Mouse (Mus musculus) embryonic facial prominence, embryonic 14.5 days (tissue): Measurements from ENCODE around the gene Vax2. TPM values are rescaled to one million over a fixed set of nuclear protein-coding genes. Genes with fewer than 3 reads are reported as not detected.

ENCODE experiments used
- ATAC-seq: fragments of 200-750 bp; cut with Nextera tagmentation; 2 replicates; pipeline ENCODE4 v1.8.0; 2017; ENCODE audit warnings: low read depth, moderate number of reproducible peaks, moderate TSS enrichment
- DNase-seq: peaks from one replicate; pipeline ENCODE4 v3.0.0-alpha.2; 2015; ENCODE audit warnings: low spot score
- H3K27ac ChIP-seq: fragments of 300-500 bp; sonication (generic); replicated peaks from 2 replicates; pipeline ENCODE4 v1.5.1; 2014; ENCODE audit warnings: low read depth, mild to moderate bottlenecking, low read length, moderate library complexity
- H3K27me3 ChIP-seq: fragments of 300-500 bp; sonication (generic); replicated peaks from 2 replicates; pipeline ENCODE4 v1.6.1; 2014; ENCODE audit warnings: low read length; ENCODE audit not compliant: control insufficient read depth, insufficient read depth
- H3K36me3 ChIP-seq: fragments of 300-500 bp; sonication (generic); 2 replicates; pipeline ENCODE4 v1.6.1; 2014; ENCODE audit warnings: low read length, mixed read lengths; ENCODE audit not compliant: control insufficient read depth, insufficient read depth
- H3K4me1 ChIP-seq: fragments of 300-500 bp; sonication (generic); 2 replicates; pipeline ENCODE4 v1.6.1; 2014; ENCODE audit warnings: antibody characterized with exemption, low read length; ENCODE audit not compliant: control insufficient read depth, insufficient read depth
- H3K4me2 ChIP-seq: fragments of 300-500 bp; sonication (generic); 2 replicates; pipeline ENCODE4 v1.6.1; 2014; ENCODE audit warnings: low read depth, mild to moderate bottlenecking, low read length, moderate library complexity, mixed read lengths
- H3K4me3 ChIP-seq: fragments of 300-500 bp; sonication (generic); 2 replicates; pipeline ENCODE4 v1.5.1; 2014; ENCODE audit warnings: low read depth, mild to moderate bottlenecking, low read length
- H3K9ac ChIP-seq: fragments of 300-500 bp; sonication (generic); 2 replicates; pipeline ENCODE4 v1.6.1; 2014; ENCODE audit warnings: low read depth, mild to moderate bottlenecking, low read length, moderate library complexity, mixed read lengths
- H3K9me3 ChIP-seq: fragments of 300-500 bp; sonication (generic); 2 replicates; pipeline ENCODE4 v1.6.1; 2016; ENCODE audit warnings: low read length; ENCODE audit not compliant: control insufficient read depth
- WGBS: fragments of 180-500 bp; shearing (Covaris S2); extraction: QIAGEN DNeasy Blood & Tissue Kit; methylation state at CpG from one replicate; pipeline ENCODE4 v1.1.7; 2014; 5-methylcytosine and 5-hydroxymethylcytosine counted together
- polyA plus RNA-seq: library from polyadenylated mRNA; unstranded; fragments of >200 nt; fragmentation: Nextera tagmentation; extraction: Ambion mirVana; gene quantifications from 2 replicates; pipeline ENCODE4 v1.2.1, GENCODE M21; 2014

Vax2 gene
- polyA plus RNA-seq = 0.43 and 0.45 TPM in 2 replicates

DNA sequence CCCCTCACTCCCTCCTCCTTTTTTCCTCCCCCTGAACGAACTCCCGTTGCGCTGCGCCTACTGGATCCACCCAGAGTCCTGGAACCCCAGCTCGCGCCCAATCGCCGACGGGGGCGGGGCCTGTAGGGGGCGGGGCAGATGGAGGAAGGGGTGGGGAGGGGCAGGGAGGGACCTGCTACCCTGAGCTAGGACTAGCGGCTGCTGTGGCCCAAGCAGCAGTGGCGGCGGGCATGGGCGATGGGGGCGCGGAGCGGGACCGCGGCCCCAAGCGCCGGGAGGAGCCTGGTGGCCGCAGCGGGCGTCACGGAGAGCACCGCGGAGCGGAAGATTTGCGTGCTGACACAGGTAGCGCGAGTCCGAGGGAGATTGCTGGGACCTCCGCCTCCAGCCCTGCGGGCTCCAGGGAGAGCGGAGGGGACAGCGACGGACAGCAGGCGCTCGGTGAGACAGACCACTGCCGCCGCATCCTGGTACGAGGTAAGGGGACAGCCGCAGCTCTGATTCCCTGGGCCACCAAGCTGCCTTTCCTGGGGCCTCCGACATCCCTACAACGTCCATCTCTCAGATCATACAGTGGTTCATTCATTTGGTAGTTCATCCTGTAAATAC, at the start of gene Vax2:
Gene Vax2 (plus strand): TSS at position 198 of the 609 bp plus-strand sequence.
- 0% methylated on average over 23 of the region's 46 CpGs for WGBS
- Histone ChIP-seq H3K27ac (no peak within 1 kb of the TSS), H3K4me1 (peaks cover 14% of the 10 kb centered on the region; the same call in 1 of the 2 replicates), H3K36me3 (no peaks in the 10 kb centered on the region), H3K9ac (peak within 1 kb of the TSS; percentile 10; the same call in 1 of the 2 replicates), H3K27me3 (peaks cover 100% of the 10 kb centered on the region), H3K9me3 (no peaks in the 10 kb centered on the region), H3K4me3 (peak within 1 kb of the TSS; percentile 42), H3K4me2 (peak within 1 kb of the TSS; percentile 63)
- DNase-seq (peak; percentile 87), ATAC-seq (peak; percentile 88)

GRCm38 (mm10) chr6:83665009-83665408, 46.1 kb upstream of the Vax2 start:
- WGBS = 87% methylated on average over 2 of the region's 2 CpGs
- no peak for ATAC-seq
- Histone ChIP-seq H3K36me3 (no peaks in the 10 kb centered on the region), H3K9ac (no peak overlapping the region), H3K9me3 (no peaks in the 10 kb centered on the region), H3K4me1 (no peaks in the 10 kb centered on the region), H3K27me3 (no peaks in the 10 kb centered on the region), H3K4me2 (no peak overlapping the region), H3K27ac (no peak overlapping the region), H3K4me3 (no peak overlapping the region)
- no peak for DNase-seq

DNA sequence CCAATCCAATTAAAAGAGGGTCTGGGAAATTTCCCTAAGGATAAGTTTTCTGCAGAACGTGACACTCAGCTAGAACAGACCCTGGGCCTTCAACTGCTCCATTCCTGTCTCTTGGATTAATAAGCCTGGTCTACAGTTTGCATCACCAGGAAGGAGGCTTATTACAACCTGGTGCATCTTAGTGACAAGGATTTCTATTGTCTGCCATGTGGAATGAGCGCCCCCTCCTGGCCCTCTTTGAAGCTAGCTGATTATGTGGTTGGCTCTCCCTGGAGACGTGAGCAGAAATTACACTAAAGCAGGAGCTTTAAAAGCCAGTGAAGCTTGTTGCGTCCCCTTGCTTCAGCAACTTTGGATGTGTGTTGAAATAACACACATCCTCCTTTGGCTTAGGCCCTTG, 37.7 kb upstream of the Vax2 start:
- no peak overlapping the region for H3K9ac ChIP-seq
- H3K4me2 ChIP-seq = no peak overlapping the region
- H3K27me3 ChIP-seq = no peaks in the 10 kb centered on the region
- H3K4me3 ChIP-seq = no peak overlapping the region
- no peaks in the 10 kb centered on the region for H3K36me3 ChIP-seq
- H3K9me3 ChIP-seq = no peaks in the 10 kb centered on the region
- no peaks in the 10 kb centered on the region for H3K4me1 ChIP-seq
- ATAC-seq = no peak
- 9% methylated on average over 4 of the region's 4 CpGs for WGBS
- H3K27ac ChIP-seq = no peak overlapping the region
- DNase-seq = peak; percentile 84

DNA sequence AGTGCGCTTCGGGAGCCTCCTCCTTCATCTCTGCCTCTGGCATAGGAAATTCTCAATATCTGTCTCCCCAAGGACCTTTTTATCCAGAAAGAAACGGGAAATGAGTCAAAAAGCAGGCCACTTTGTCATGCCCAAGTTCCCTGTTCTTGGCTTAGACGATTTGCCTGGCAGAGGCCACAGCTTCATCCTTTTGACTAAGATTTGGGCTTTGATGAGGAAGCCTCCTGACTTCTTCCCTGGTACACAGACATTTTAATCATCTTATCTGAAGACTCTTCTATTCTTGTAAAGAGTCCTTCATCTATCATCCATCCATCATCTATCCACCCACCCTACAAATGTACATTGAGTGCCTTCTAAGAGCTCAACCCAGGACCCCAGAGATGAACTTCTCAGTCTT, 33.3 kb upstream of the Vax2 start, which contains the start of gene Cd207:
Gene Cd207 (minus strand): TSS at position 101 of the 400 bp plus-strand sequence.
- Histone ChIP-seq H3K4me1 (no peaks in the 10 kb centered on the region), H3K4me2 (no peak within 1 kb of the TSS), H3K9me3 (no peaks in the 10 kb centered on the region), H3K36me3 (no peaks in the 10 kb centered on the region), H3K9ac (no peak within 1 kb of the TSS), H3K27me3 (no peaks in the 10 kb centered on the region), H3K4me3 (no peak within 1 kb of the TSS), H3K27ac (no peak within 1 kb of the TSS)
- no peak for DNase-seq
- WGBS = 71% methylated on average over 4 of the region's 4 CpGs
- no peak for ATAC-seq

GRCm38 (mm10) chr6:83689374-83689773, 21.7 kb upstream of the Vax2 start:
- H3K4me1 ChIP-seq = no peaks in the 10 kb centered on the region
- DNase-seq (no peak), ATAC-seq (no peak)
- no peaks in the 10 kb centered on the region for H3K36me3 ChIP-seq
- 72% methylated on average over 4 of the region's 4 CpGs for WGBS
- no peak overlapping the region for H3K4me2 ChIP-seq
- peaks cover 56% of the 10 kb centered on the region for H3K27me3 ChIP-seq
- no peak overlapping the region for H3K9ac ChIP-seq
- no peak overlapping the region for H3K27ac ChIP-seq
- no peak overlapping the region for H3K4me3 ChIP-seq
- no peaks in the 10 kb centered on the region for H3K9me3 ChIP-seq

DNA sequence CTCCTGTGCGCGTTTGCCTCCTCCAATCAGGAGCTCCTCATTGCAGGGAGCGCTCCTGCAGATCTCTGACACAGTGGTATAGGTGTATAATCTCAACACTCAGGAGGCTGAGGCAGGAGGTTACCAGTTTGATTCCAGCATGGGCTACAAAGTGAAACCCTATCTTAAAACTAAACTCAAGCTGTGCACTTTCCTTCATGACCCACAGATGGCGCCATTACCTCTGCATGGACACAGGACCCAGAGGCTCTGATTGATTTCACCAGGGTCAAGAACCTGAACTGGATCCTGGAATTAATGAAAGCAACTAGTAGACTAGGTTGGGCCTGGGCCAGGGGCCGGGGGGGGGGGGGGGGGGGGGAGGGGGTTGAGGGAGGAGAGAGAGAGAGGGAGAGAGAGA, 20.8 kb upstream of the Vax2 start:
- no peaks in the 10 kb centered on the region for H3K9me3 ChIP-seq
- no peak overlapping the region for H3K9ac ChIP-seq
- 20% methylated on average over 4 of the region's 5 CpGs for WGBS
- no peak for ATAC-seq
- H3K4me2 ChIP-seq = no peak overlapping the region
- no peak overlapping the region for H3K4me3 ChIP-seq
- no peaks in the 10 kb centered on the region for H3K36me3 ChIP-seq
- H3K4me1 ChIP-seq = no peaks in the 10 kb centered on the region
- no peak overlapping the region for H3K27ac ChIP-seq
- peaks cover 65% of the 10 kb centered on the region for H3K27me3 ChIP-seq
- peak; percentile 44 for DNase-seq

DNA sequence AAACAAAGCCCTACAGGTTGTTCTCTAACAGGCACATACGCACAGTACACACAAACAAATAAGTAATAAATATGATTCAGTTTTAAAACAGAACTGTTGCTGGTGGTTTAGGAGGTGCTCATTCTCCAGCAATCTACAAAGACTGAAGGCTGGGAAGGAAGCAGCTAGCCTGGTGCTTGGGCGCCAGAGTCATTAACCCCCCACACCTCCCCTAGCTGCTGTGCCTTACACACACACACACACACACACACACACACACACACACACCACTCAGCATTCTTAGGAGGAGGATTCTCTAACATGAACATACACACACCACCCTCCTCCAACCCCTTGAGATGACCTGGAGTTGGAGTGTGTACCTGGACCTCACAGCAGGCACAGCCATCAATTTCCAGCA, 20.1 kb upstream of the Vax2 start:
- Histone ChIP-seq H3K27ac (no peak overlapping the region), H3K4me2 (no peak overlapping the region), H3K36me3 (no peaks in the 10 kb centered on the region), H3K27me3 (peaks cover 71% of the 10 kb centered on the region), H3K9me3 (no peaks in the 10 kb centered on the region), H3K4me3 (no peak overlapping the region), H3K4me1 (no peaks in the 10 kb centered on the region), H3K9ac (no peak overlapping the region)
- no peak for DNase-seq
- ATAC-seq = no peak
- WGBS = 62% methylated on average over 2 of the region's 2 CpGs

- Histone ChIP-seq H3K4me2 (no peak overlapping the region), H3K9ac (no peak overlapping the region), H3K27ac (no peak overlapping the region), H3K36me3 (no peaks in the 10 kb centered on the region), H3K9me3 (no peaks in the 10 kb centered on the region), H3K4me1 (no peaks in the 10 kb centered on the region), H3K4me3 (no peak overlapping the region), H3K27me3 (peaks cover 84% of the 10 kb centered on the region)
- ATAC-seq (no peak), DNase-seq (no peak)
- WGBS = 2% methylated on average over 12 of the region's 12 CpGs
Observed at GRCm38 (mm10) chr6:83692962-83693361, 18.1 kb upstream of the Vax2 start.

DNA sequence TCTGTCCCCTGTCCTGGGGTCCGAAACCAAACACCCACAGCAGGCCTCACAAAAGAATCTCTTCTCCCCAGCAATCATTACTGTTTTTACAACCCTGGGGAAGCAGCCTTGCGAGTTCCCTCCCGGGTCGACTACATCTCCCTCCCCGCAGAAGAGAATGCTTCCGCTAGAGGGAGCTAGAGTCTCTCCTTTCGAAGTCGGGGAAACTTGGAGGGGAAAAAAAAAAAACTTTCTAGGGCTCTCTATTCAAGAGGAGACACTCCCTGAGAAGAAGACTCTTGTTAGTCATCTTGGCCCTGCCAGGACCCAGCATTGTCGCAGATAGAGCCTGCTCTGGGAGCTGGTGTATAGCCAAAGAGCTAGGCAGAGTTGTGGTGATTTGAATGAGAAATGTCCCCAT, 17.2 kb upstream of the Vax2 start:
- H3K9ac ChIP-seq = no peak overlapping the region
- WGBS = under 1% methylated on average over 9 of the region's 9 CpGs
- peak; percentile 88 for DNase-seq

More for the DNA sequence above, 17.2 kb upstream of the Vax2 start:
- no peak for ATAC-seq
- no peak overlapping the region for H3K4me3 ChIP-seq
- H3K4me2 ChIP-seq = no peak overlapping the region
- no peaks in the 10 kb centered on the region for H3K9me3 ChIP-seq
- no peaks in the 10 kb centered on the region for H3K36me3 ChIP-seq
- H3K4me1 ChIP-seq = no peaks in the 10 kb centered on the region
- H3K27ac ChIP-seq = no peak overlapping the region
- H3K27me3 ChIP-seq = peaks cover 88% of the 10 kb centered on the region
